Mouse (Mus musculus): Measurements from ENCODE around the gene Pnkd. TPM values are rescaled to one million over a fixed set of nuclear protein-coding genes. Genes with fewer than 3 reads are reported as not detected.

The Pnkd gene
- total RNA-seq, 2 experiments from 2014 or later = 54.0 to 63.3 TPM

DNA sequence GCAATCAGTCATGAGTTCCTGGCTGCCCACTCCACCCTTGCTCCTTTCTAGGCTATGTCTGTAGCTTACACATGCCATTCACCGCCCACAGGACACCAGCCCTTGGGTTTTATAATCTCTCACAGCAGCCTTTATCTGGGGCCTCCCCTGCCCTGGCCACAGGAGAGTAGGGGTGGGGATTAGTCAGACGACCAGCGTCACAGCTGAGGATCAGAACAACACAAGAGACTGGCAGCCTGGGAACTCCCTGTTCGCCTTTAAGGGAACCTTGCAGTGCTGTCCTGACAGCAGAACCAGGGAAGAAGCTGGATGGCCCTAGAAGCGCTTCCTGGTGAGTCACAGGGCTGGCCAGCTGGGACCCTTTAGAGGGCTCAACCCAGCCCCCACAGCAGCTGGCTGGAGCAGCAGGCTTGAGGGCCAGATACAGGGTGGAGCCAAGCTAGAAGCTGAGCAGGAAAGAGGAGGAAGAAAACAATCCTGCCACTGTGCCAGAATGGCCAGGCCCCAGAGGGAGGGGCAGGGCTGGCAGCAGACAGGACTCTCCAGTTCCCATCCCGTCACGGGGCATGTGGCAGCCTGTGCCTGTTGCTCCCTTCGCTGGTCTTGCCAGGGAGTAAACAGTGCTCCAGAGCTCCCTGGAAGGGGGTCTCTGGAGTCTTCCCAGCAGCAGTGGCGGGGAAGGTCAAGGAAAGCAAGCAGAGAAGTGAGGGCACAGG lies 10.9 kb downstream of the Pnkd start:
- DNase-seq (ENCODE audit: low spot score) = peak; percentile 97

DNA sequence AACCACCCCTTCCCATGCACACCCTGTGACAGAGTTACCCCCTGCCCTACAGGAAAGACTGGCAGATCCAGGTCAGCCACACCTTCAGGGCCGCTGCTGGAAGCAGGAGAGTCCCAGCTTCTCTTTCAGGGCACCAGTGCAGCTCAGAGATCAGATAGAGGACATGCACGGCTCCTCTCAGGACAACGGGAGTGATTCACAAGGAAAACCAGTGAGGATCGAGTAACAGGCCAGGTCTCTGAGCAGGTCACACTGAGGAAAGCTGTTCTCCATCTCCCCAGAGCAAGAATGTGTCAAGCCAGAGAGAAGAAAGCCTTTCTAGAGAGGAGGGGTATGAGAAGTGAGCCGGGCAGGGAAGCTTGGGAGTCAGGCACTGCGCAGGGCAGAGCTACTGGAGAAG lies 11.7 kb downstream of the Pnkd start:
- peak; percentile 47 for DNase-seq (ENCODE audit: low spot score)

DNA sequence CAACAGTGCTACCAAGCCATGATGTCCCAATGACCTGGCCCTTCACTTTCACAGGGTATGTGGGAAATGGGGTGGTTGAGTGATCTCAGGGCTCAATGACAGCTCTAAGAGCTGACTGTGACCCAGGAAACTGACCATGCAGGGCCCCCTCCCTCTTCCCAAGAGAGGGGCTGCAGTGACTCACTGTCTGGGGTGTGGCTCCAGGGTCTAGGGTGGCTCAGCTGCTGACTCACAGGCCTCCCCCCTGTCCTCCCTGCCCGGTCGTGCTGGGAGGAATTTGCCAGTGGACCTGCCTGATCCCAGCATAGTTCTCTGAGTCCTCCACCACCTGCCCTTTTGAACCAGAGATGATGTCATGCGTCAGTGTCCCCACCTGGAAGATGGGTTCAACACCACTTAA lies 12.5 kb downstream of the Pnkd start:
- peak; percentile 65 for DNase-seq (ENCODE audit: low spot score)

DNA sequence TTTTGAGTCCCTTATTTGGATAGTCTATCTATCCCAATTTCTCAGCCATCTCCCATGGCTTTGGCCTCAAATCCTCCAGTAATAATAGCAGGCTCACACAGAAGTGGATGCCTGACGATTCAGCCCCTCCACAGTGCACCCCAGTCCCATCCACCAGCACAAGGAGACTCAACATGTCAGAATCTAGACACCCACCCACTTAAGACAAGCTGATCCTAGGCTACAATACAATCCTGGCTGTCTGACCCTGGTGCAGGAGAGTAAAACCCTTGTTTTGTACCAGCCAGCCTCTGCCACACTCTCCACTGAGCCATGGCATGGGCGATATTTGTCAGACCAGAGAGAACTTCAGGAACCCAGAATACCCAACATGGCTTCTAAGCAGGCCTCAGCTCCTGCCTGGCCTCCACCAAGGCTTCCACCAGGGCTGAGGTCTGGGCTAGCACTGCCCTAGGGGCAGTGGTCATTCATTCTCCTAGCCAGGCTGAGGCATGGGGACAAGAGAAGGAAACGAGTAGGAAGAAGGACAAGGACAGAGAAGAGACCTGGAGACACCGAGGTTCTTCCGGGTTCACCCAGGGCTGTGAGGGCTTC lies 13.5 kb downstream of the Pnkd start:
- no peak for DNase-seq (ENCODE audit: low spot score)

DNA sequence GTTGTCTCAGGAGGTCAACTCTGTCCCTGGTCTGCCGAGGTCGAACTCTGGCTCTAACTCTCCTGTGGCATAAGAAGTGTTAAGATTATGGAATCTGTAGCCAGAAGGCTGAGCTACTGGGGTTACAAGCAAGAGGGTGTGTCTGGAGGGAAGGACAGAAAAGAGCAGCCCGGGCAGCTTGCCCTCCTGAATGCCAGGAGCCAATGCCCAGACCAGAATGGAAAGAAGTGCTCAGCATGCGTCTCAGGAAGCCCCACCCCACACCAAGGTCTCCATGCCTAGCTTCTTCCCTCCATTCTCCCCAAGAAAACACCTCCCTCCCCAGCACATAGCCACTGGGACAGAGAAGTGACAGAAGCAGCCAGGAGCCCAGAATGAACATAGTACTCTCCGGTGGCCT lies 14.3 kb downstream of the Pnkd start:
- peak; percentile 85 for DNase-seq (ENCODE audit: low spot score)

DNA sequence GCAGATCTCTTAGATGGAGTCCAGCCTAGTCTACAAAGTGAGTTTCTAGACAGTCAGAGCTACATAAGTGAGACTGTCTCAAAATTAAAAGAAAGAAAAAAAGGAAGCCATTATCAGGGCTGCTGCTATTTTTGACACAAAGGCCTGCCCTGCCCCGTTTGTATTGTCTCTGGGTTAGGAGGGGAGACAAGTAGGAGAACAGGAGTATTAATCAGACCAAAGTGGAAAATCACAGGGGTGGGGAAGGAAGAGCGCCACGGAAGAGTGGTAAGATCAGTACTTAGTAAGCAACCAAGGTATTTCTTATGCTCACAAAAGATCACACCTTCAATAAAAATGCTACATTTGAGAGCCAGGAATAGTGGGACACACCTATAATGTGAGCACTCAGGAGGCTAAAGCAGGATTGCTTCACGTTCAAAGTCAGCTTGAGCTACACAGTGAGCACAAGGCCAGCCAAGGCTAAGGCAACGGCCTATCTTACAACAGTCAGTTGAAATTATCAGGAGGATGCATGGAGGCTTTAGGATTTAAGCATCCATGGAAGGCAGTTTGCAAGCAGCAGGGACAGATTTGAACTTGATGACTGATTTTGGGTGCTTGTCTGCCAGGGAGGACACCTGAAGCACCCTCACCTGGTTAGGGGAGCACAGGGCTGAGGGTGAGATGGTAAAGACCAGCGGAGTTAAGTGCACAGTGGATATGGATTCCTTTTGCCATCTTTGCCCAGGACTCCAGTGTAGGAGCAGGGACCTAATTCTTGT lies 15.8 kb downstream of the Pnkd start:
- no peak for DNase-seq (ENCODE audit: low spot score)

DNA sequence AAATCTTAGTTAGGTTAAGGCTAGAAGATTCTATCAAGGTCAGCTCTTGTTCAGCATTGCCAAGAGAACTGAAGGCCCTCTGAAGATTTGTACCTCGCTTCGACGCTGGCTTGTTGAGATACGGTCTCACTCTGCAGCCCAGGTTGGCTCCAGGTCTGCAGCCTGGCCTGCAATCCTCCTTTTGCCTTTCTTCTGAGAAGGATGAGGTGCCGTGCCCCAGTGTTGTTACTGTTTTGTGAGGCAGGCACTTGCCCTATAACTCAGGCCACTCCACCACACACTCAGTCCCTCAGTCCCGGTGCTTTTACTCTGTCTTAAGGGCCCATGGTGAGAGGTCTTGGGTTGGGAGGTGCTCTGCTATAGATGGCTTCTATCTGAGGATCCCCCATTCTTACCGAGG lies 17.5 kb downstream of the Pnkd start:
- no peak for DNase-seq (ENCODE audit: low spot score)

DNA sequence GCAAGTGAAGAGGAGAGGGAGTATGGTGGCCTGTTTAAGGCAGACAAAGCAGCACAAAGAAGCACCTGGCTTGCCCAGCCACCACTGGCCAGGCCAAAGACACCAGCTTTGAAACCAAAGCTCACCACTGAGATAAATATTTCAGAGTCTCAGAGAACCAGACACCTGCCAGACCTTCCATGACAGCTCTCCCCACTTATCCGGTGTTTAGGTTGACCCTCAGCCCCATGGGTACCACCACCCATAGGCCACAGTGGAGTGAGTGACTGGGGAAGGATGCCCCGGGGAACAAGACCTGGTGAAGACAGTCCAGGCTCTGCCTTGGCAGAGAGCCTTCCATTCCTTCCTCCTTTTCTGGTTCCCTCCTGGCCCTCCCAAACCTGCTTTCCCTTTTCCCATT lies 18.1 kb downstream of the Pnkd start:
- DNase-seq (ENCODE audit: low spot score) = no peak

DNA sequence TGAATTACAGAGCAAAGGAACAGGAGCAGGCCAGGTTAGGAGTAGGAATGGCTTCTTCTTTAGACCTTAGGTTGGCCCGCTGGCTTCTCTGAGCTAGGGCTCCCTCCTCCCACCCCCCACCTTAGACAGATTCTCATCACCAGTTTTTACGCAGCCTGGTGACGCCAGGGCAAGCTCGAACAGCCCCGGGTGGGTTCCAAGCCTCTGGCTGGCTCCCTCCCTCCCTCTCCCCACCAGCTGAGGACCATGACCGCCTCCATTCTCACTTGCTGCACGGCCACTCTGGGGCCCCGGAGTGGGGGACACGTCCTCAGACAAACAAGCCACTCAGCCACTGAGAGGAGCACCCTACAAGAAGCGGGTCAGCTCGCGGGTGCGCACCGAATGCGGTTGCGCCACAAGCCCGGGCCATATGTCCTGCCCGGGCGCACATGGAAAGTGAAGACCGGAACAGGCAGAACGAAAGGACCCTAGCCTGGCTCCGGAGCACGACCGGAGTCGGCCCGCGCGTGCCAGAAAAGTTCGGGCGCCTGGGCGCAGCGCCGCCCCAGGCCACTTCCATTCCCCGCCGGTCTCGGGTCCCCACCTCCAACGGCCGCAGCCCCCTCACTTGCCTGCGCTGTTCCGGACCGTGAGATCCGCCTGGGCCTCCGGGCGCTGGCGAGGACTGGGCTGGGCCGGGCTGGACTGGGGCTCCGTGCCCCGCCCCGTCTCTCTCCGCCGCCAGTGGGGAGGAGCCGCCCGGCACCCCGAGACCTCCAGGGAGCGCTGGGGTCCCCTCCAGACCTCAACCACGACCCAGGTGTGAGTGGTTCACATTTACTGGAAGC lies 19.0 kb downstream of the Pnkd start:
- peak; percentile 82 for DNase-seq (ENCODE audit: low spot score)

DNA sequence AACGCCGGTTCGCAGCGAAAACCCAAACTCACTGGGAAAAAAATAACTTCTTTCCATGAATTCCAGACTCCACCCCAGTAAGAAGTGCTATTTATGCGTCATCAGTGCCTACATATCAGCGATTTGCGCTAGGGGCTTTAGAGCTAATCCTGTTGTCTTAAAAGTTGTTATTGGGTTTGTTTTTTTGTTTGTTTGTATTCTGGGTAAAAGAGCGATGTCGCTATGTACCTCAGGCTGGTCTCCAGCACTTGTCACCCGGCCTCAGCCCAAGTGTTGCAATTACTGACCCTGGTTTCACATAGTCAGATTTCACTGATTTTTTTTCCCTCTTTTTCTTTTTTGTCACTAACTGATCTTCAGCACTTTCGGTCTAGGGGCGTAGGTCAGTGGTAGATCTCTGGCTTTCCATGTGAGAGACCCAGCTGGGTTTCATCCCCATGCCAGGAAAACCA lies 19.6 kb downstream of the Pnkd start:
- DNase-seq (ENCODE audit: low spot score) = no peak

DNA sequence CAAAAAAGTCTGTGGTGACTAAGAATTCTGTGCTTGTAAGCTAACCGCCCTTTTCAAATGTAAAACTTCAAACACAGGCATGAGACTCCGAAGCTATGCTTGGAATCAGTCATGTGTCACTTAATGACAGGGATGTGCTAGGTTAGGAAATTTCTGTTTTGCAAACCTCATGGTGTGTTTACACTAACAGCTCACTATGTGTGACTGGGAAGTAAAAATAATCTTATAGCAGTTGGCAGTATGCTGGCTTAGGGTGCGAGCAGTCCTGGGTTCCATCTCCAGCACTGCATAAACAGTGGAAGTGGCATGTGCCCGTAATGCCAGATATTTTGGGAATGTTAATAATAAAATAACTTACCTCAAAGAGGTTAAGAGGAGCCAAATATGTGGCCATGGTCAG lies 20.2 kb downstream of the Pnkd start:
- no peak for DNase-seq (ENCODE audit: low spot score)

DNA sequence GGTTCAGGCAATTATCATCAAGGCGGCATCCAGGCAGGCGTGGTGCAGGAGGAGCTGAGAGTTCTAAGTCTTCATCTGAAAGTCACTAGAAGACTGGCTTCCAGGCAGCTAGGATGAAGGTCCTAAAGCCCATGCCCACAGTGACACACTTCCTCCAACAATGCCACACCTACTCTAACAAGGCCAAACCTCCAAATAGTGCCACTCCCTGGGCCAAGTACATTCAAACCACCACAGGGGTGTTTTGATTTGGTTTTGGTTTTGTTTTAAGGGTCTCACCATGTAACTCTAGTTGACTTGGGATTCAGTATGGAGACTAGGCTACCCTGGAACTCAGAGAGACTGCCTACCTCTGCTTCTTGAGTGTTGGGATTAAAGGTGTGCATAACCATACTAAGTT lies 20.8 kb downstream of the Pnkd start, which contains the start of gene Tmbim1:
Gene Tmbim1, minus strand, starts transcription at position 101 of the 400 bp plus-strand sequence.
- no peak for DNase-seq (ENCODE audit: low spot score)

DNA sequence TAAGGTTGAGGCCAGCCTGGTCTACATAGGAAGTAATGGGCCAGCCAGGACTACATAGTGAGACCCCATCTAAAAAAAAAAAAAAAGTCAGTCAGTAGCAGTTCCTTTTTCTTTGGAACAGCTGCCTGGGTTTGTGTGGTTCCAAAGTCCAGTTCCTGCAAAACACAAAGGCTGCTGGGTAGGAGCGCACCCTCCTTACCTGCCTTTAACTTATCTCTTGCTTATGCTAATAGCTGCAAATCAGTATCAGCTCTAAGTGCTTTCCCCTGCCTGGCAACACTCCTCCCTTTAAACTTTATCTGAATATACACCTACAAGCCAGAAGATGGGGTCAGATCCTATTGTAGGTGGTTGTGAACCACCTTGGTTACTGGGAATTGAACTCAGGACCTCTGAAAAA lies 22.4 kb downstream of the Pnkd start:
- no peak for DNase-seq (ENCODE audit: low spot score)

DNA sequence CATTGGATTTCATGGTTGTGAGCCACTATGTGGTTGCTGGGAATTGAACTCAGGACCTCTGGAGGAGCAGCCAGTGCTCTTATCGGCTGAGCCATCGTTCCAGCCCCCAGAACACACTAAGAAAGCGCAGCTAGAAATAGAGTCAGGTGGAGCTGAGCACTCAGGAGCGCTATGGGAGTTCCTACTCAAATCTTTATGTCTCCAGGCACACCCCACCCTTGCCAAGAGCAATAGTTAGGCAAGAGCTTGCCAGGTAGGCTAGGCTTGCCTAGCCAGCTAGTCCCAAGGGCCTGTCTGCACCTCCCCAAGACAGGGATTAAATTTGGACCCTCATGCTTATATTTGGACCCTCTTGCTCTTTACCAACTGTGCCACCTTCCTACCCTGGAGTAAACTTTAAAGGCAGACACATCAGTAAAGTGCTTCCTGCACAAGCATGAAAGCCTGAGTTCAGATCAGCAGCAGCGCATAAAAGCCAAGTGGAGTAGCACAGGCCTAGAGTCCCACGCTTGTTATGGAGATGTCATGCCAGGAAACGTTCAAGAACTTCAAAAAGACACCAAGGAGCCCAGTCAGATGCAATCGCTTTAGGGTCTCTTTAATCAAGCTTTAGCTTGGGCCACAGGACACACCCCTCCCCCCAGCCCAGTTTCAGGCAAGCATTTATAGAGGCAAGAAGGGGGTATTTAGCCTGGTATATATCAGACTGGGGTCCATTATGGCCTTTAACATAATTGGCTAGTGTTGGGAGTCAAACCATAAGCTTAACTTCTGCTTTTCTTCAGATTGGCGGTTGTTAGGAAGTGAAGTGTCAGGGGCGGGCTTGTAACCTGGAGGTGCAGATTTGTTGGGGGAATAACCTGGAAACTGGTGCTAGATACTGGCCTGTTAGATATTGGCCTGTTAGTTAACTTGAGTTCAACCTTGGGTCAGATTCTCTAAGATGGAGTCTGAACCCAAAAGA lies 23.6 kb downstream of the Pnkd start:
- DNase-seq (ENCODE audit: low spot score) = no peak

DNA sequence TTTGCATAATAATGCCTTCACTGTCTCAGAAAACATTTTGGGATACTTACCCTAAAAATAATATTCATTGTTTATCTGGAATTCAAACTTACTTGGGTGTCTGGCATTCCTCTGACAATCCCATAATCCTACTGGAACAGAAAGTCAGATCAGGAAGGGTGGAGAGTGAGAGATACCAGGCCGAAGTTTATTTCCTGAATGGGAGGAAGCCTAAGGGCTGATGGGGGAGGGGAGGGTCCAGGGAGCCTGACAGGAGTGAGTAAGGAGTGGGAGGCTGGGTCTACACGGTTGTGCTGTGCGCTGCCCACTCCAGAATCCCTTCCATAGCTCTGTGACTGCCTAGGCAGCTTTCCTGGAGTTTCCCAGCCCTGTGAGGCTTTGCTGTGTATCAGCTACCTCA lies 25.0 kb downstream of the Pnkd start:
- DNase-seq (ENCODE audit: low spot score) = no peak

DNA sequence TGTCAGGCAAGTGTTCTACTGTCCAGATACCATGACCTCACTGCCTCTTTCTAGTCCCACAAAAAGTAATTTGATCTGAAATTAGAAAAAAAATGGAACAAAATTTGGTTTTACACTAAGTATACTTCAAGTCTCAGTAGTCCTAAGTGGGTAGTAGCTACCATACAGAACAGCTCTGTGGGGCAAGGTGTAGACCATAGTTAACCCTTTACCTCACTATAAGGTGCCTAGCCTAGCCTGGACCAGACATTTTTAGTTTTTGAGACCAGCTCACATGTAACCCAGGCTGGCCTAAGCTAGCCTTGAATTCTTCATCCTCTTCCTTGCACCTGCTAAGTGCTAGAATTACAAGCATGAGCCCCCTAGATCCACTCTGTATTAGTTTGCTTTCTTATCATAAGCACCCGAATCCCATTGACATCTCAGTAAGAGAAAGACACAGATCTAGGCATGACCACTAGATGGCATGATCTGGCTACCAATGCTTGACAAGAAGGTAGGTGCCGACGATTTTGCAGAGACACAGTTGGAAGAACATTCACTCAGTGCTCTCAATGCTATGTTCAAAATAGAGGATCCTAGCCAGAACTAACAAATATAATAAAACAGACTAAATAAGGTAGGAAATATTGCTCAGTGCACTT lies 28.4 kb downstream of the Pnkd start:
- DNase-seq (ENCODE audit: low spot score) = peak; percentile 83

DNA sequence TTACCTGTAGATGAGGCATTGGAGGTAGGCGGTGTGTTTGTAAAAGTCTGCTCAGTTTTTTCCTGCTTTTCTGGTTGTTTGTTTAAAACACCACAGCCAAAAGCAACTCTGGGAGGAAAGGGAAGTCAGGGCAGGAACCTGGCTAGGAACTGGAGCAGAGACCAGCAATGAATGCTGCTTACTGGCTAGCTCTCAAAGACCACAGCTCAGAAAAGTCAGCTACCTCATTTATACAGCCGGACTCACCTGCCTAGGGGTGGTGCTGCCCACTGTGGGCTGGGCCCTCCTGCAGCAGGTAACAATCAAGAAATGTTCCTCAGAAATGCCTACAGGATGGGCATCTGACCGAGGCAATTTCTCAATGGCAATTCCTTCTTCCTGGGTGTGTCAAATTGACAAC lies 30.1 kb downstream of the Pnkd start:
- no peak for DNase-seq (ENCODE audit: low spot score)

DNA sequence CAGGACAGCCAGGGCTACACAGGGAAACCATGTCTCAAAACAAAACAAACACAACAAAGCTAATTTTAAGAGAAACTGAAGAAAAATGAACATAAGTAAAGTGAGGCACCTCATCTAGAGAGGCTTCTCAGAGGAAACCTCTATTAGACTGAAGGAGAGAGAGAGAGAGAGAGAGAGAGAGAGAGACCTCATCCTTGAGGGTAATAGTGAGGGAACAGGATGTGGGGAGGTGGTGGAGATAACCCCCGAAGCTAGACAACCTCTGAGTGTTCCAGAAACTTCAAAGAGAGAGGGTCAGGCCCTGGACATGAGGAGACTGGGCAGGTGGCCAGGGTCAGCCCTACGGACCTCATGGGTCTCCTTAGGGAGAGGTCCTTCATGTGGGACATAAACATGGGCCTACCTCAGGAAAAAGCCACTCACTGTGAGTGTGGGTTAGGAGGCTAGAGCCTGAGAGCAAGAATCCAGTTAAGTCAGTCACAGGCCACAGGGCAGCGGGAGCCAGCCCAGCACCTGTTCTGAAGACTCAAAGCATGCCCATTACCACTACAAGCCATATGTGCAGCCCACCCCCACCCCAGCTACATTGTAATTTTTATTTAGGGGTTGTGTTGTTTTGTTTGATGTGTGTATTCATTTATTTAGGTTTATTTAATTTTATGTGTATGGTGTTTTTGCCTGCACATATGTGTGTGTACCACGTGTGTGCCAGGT lies 31.5 kb downstream of the Pnkd start:
- DNase-seq (ENCODE audit: low spot score) = no peak

DNA sequence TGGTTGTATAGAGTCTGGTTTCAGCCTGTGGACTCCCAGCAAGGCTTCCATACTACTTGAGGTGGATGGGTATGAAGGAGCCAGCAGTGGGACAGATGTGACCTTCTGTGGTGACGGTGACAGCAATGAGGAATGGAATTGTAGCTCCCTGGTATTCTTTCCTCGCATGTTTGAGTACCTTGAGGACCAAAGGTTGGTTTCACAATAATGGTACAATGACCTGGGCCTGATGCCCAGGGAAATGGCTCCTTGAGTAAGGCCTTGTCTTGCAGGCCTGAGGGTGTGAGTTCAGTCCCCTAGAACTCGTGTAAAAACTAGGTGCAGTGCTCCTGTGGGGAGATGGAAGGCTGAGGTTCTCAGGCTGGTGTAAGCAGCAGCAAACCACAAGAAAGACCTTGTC lies 34.0 kb downstream of the Pnkd start:
- no peak for DNase-seq (ENCODE audit: low spot score)

All from gastrocnemius, adult 18-20 months (tissue).